Mouse (Mus musculus) ovary, postnatal 10 days (tissue): Measurements from ENCODE around the gene Xrcc1.
"Not testable (repeated sequence)": the region's sequence is repeated elsewhere in the genome, so short reads cannot be mapped to it uniquely, and the experiment has no call there.

Source experiments
- DNase-seq: peaks from one replicate; pipeline ENCODE4 v3.0.0; 2022; ENCODE audit warnings: low spot score

The Xrcc1 gene

GRCm38 (mm10) chr7:24606046-24606445 lies 60.0 kb downstream of the Xrcc1 start:
- no peak for DNase-seq

GRCm38 (mm10) chr7:24608017-24608416 lies 61.9 kb downstream of the Xrcc1 start:
- no peak for DNase-seq

- no peak for DNase-seq
Observed at GRCm38 (mm10) chr7:24608561-24608960, 62.5 kb downstream of the Xrcc1 start.

- no peak for DNase-seq
Observed at GRCm38 (mm10) chr7:24610144-24610878, 64.2 kb downstream of the Xrcc1 start, which contains the start of gene Phldb3. Gene Phldb3 (plus strand): TSS chr7:24610763.

- peak; percentile 71 for DNase-seq
Observed at GRCm38 (mm10) chr7:24610879-24611494, 64.9 kb downstream of the Xrcc1 start.

- DNase-seq: no peak
Observed at GRCm38 (mm10) chr7:24611709-24612108, 65.6 kb downstream of the Xrcc1 start.

- DNase-seq: no peak
Observed at GRCm38 (mm10) chr7:24612308-24612910, 66.3 kb downstream of the Xrcc1 start.

- DNase-seq: no peak
Observed at GRCm38 (mm10) chr7:24614816-24615215, 68.7 kb downstream of the Xrcc1 start.

GRCm38 (mm10) chr7:24617763-24618162 lies 71.7 kb downstream of the Xrcc1 start:
- DNase-seq: no peak

- DNase-seq: not testable (repeated sequence)
Observed at GRCm38 (mm10) chr7:24618374-24618773, 72.3 kb downstream of the Xrcc1 start.

- no peak for DNase-seq
Observed at GRCm38 (mm10) chr7:24619671-24620397, 73.7 kb downstream of the Xrcc1 start.

GRCm38 (mm10) chr7:24621193-24621592 lies 75.1 kb downstream of the Xrcc1 start:
- DNase-seq: no peak

- no peak for DNase-seq
Observed at GRCm38 (mm10) chr7:24622967-24623366, 76.9 kb downstream of the Xrcc1 start.
